ENCODE assay signal across 21 mouse cellular contexts in the genomic region with DNA sequence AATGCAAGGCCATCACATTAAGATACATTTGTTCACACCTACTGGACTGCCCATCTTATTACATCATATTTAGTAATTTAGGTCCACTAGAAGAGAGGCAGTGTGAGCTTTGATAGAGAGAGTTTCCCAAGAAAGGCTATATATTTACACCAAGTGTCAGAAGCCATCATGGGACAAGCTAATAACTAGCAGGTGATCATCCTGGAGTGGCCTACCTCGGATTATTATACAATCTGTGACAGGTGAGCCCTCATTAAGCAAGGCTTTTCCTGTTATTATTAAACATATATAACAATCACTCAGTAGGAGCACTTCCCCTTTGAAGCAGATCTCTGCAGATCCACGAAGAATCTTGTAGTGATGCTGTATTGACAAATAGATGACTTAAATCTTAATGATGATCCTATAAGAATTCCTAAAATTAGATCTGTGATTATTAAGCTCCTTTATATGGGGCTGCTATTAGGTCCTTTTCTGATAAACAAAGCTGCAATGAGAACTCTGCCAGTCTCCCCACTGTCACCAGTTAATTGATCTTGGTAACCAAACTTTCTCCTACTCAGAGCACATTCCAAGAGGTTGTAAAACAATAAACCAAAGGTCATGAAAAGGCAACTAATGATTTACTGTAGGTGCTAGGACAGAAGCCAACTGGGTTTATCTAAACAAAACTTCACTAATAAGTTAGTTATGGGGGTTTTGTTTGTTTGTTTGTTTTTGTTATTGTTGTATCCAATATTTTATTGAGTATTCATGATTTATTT.
DNase-seq lines count a peak whose midpoint lies in the region; ATAC-seq and TF ChIP-seq lines count a peak whose summit lies in the region.
"Had no signal": no experiment of that assay in that cellular context is flagged by ENCODE, and none has a peak within 500 bp of the region (broad histone marks: within the 10 kb centered on the region; RNA-seq: fewer than 3 reads in every experiment).

No protein-coding gene starts in this region.

- H3K79me2 ChIP-seq in liver, adult 2 months (ENCODE audit: control insufficient read depth, insufficient read depth, low read length): no peaks in the 10 kb centered on the region

- TF ChIP-seq POLR2A in liver, adult 2 months (IDR thresholded peaks at IDR 0.05; ENCODE audit: extremely low read depth, insufficient read depth, low read length): no peak

- H3K9ac ChIP-seq in liver, adult 2 months (ENCODE audit: low read depth, low read length): no peak overlapping the region
- no peak overlapping the region for H3K9ac ChIP-seq in liver, embryonic 11.5 days (ENCODE audit: low read depth, low read length)
- no peak overlapping the region for H3K9ac ChIP-seq in intestine, embryonic 16.5 days (ENCODE audit: low read depth, low read length)
- no peak overlapping the region for H3K9ac ChIP-seq in midbrain, embryonic 14.5 days (replicated peaks; ENCODE audit: low read length)
- H3K9ac ChIP-seq: embryonic facial prominence, embryonic 13.5 days; embryonic facial prominence, embryonic 15.5 days; forebrain, embryonic 13.5 days; forebrain, embryonic 15.5 days; forebrain, postnatal 0 days had no signal

- TF ChIP-seq CTCF in liver, adult 2 months (IDR thresholded peaks at IDR 0.05; ENCODE audit: low read depth, low read length): no peak

- peak; percentile 1 for DNase-seq in liver, adult 2 months (ENCODE audit: extremely low read depth, low read depth, low spot score)
- DNase-seq in liver, embryonic 11.5 days (ENCODE audit: low spot score): no peak
- DNase-seq in spleen, postnatal 10 days (ENCODE audit: low spot score in 2 of 2): no peak
- DNase-seq in midbrain, embryonic 14.5 days: no peak
- DNase-seq: adrenal gland, adult 2 months; adrenal gland, postnatal 10 days; adrenal gland, postnatal 25 days; cerebellum, adult 11 months; cerebellum, adult 18-20 months; cerebellum, adult 8-10 months; cerebellum, adult 9-11 months; cerebellum, postnatal 14 days; cerebellum, postnatal 36 days; embryo, embryonic 11 days; forebrain, postnatal 0 days had no signal

- H3K9me3 ChIP-seq in liver, embryonic 11.5 days (ENCODE audit: control insufficient read depth, low read length): no peaks in the 10 kb centered on the region
- no peaks in the 10 kb centered on the region for H3K9me3 ChIP-seq in intestine, embryonic 16.5 days (ENCODE audit: control insufficient read depth, low read length)
- 0 out of 2 replicates have a peak, but pooled peaks cover 3% of the 10 kb centered on the region for H3K9me3 ChIP-seq in midbrain, embryonic 14.5 days (ENCODE audit: control insufficient read depth, low read length)
- H3K9me3 ChIP-seq: embryonic facial prominence, embryonic 13.5 days; embryonic facial prominence, embryonic 15.5 days; forebrain, embryonic 13.5 days; forebrain, embryonic 15.5 days had no signal

- WGBS in liver, adult 2 months: 54% methylated on average over 2 of the region's 2 CpGs
- WGBS in liver, embryonic 11.5 days: 41% methylated on average over 2 of the region's 2 CpGs
- WGBS in intestine, embryonic 16.5 days: 22% methylated on average over 2 of the region's 2 CpGs
- 77% methylated on average over 2 of the region's 2 CpGs for WGBS in midbrain, embryonic 14.5 days

- no peaks in the 10 kb centered on the region for H3K36me3 ChIP-seq in liver, adult 2 months (ENCODE audit: control insufficient read depth, insufficient read depth, low read length)
- no peaks in the 10 kb centered on the region for H3K36me3 ChIP-seq in liver, embryonic 11.5 days (ENCODE audit: control insufficient read depth, insufficient read depth, low read length)
- no peaks in the 10 kb centered on the region for H3K36me3 ChIP-seq in intestine, embryonic 16.5 days (ENCODE audit: control insufficient read depth, insufficient read depth, low read length)
- no peaks in the 10 kb centered on the region for H3K36me3 ChIP-seq in midbrain, embryonic 14.5 days (ENCODE audit: control insufficient read depth, insufficient read depth, low read length)
- H3K36me3 ChIP-seq: embryonic facial prominence, embryonic 13.5 days; embryonic facial prominence, embryonic 15.5 days; forebrain, embryonic 15.5 days had no signal

- no peak overlapping the region for H3K4me3 ChIP-seq in liver, adult 2 months (ENCODE audit: insufficient read depth, low read depth, low read length)
- no peak overlapping the region for H3K4me3 ChIP-seq in liver, embryonic 11.5 days (ENCODE audit: low read depth, low read length)
- no peak overlapping the region for H3K4me3 ChIP-seq in intestine, embryonic 16.5 days (ENCODE audit: low read length)
- no peak overlapping the region for H3K4me3 ChIP-seq in midbrain, embryonic 14.5 days (replicated peaks; ENCODE audit: low read depth, low read length)
- H3K4me3 ChIP-seq: embryonic facial prominence, embryonic 13.5 days; embryonic facial prominence, embryonic 15.5 days; erythroblast, embryonic 14.5 days; forebrain, embryonic 13.5 days; forebrain, embryonic 15.5 days had no signal

- H3K27ac ChIP-seq in liver, adult 2 months (replicated peaks; ENCODE audit: insufficient read depth, low read depth, low read length): no peak overlapping the region
- no peak overlapping the region for H3K27ac ChIP-seq in liver, embryonic 11.5 days (ENCODE audit: low read depth, low read length)
- no peak overlapping the region for H3K27ac ChIP-seq in intestine, embryonic 16.5 days (ENCODE audit: low read length)
- no peak overlapping the region for H3K27ac ChIP-seq in midbrain, embryonic 14.5 days (replicated peaks; ENCODE audit: low read depth, low read length)
- H3K27ac ChIP-seq: embryonic facial prominence, embryonic 13.5 days; embryonic facial prominence, embryonic 15.5 days; forebrain, embryonic 13.5 days; forebrain, embryonic 15.5 days had no signal

- no peak for ATAC-seq in liver, embryonic 11.5 days (replicated peaks; ENCODE audit: low FRiP score)
- peak; percentile 95 for ATAC-seq in intestine, embryonic 16.5 days
- ATAC-seq in midbrain, embryonic 14.5 days (ENCODE audit: low FRiP score, low TSS enrichment): no peak
- ATAC-seq: forebrain, embryonic 13.5 days; forebrain, embryonic 15.5 days; forebrain, postnatal 0 days had no signal

- no peaks in the 10 kb centered on the region for H3K4me1 ChIP-seq in liver, adult 2 months (ENCODE audit: control insufficient read depth, insufficient read depth, low read length)
- no peaks in the 10 kb centered on the region for H3K4me1 ChIP-seq in liver, embryonic 11.5 days (replicated peaks; ENCODE audit: control insufficient read depth, insufficient read depth, low read length)
- H3K4me1 ChIP-seq in intestine, embryonic 16.5 days (ENCODE audit: control insufficient read depth, insufficient read depth, low read length): no peaks in the 10 kb centered on the region
- H3K4me1 ChIP-seq in midbrain, embryonic 14.5 days (ENCODE audit: control insufficient read depth, insufficient read depth, low read length): no peaks in the 10 kb centered on the region
- H3K4me1 ChIP-seq: embryonic facial prominence, embryonic 13.5 days; embryonic facial prominence, embryonic 15.5 days; forebrain, embryonic 13.5 days; forebrain, embryonic 15.5 days had no signal

- H3K27me3 ChIP-seq in liver, adult 2 months (ENCODE audit: control insufficient read depth, insufficient read depth, low read length): no peaks in the 10 kb centered on the region
- H3K27me3 ChIP-seq in liver, embryonic 11.5 days (replicated peaks; ENCODE audit: control insufficient read depth, insufficient read depth, low read length): no peaks in the 10 kb centered on the region
- no peaks in the 10 kb centered on the region for H3K27me3 ChIP-seq in intestine, embryonic 16.5 days (replicated peaks; ENCODE audit: control insufficient read depth, insufficient read depth, low read length)
- no peaks in the 10 kb centered on the region for H3K27me3 ChIP-seq in midbrain, embryonic 14.5 days (ENCODE audit: control insufficient read depth, insufficient read depth, low read length)
- H3K27me3 ChIP-seq: embryonic facial prominence, embryonic 13.5 days; embryonic facial prominence, embryonic 15.5 days; forebrain, embryonic 13.5 days; forebrain, embryonic 15.5 days had no signal

- H3K4me2 ChIP-seq in liver, embryonic 11.5 days: no peak overlapping the region
- no peak overlapping the region for H3K4me2 ChIP-seq in intestine, embryonic 16.5 days (ENCODE audit: low read depth, low read length)
- no peak overlapping the region for H3K4me2 ChIP-seq in midbrain, embryonic 14.5 days (ENCODE audit: low read length)
- H3K4me2 ChIP-seq: embryonic facial prominence, embryonic 13.5 days; embryonic facial prominence, embryonic 15.5 days; forebrain, embryonic 13.5 days; forebrain, embryonic 15.5 days had no signal
